Mouse (Mus musculus) adrenal gland, adult 18-20 months (tissue): ENCODE data around the gene Tmco2. TPM values are rescaled to one million over a fixed set of nuclear protein-coding genes. Genes with fewer than 3 reads are reported as not detected.
A peak's percentile ranks its signal among the peaks of the same experiment; 100 is the strongest.
"Not testable (repeated sequence)": the region's sequence is repeated elsewhere in the genome, so short reads cannot be mapped to it uniquely, and the experiment has no call there.

ENCODE experiments used
- DNase-seq, 2 experiments: peaks; one replicate each; pipeline ENCODE4 v3.0.0; 2021 to 2022; ENCODE audit warnings: low spot score in 2 of 2
- long read RNA-seq, 2 experiments: library from polyadenylated mRNA; stranded (forward); transcript quantifications; one replicate each; pipeline ENCODE4 v2.0.0; 2021
- total RNA-seq, 2 experiments: library from RNA; stranded (reverse); gene quantifications; 1 replicate in 1 of 2; 2 replicates in 1 of 2; pipeline ENCODE4 v1.2.3; 2021

The Tmco2 gene
- not detected for total RNA-seq
- long read RNA-seq, experiment 1 = 0 reads
- long read RNA-seq, experiment 2 = 0 reads

DNA sequence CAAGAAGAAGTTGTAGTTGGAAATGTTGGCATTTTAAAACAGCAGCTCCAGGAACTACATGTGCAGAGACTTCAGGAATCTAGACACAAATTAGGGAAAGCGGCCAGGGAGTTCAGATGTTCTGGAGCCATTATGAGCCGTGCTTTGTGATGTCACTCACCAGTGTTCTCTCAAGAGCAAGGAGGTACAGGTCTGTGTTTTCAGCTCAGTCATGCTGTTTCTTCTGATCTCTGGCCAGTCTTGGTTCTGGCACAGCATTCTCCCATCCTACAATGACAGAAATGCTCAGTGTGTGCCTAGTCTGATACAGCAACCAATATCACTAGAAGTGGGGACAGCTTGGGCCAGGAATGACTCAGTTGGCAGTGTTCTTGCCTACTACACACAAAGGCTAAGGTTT lies at the start of gene Tmco2:
Gene Tmco2, minus strand, starts transcription at position 101 of the 400 bp plus-strand sequence.
- DNase-seq = no peak

DNA sequence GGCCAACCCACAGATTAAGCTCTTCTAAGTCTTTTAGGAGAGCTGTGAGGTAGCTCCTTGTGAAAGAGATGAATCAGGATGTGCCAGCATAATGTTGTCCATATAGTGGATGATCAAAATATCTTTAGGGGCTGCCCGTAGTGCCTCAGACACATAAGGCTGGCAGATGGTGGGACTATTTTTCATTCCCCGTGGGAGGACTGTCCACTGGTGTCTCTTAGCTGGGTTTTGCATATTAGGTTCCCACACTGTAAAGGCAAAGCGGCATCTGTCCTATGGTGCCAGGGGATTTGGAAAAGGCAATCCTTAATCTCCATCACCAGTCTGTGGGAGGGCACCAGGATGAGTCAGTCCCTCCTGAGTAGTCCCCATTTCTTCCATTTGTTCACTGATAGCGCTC lies 5.7 kb downstream of the Tmco2 start:
- DNase-seq = no peak

DNA sequence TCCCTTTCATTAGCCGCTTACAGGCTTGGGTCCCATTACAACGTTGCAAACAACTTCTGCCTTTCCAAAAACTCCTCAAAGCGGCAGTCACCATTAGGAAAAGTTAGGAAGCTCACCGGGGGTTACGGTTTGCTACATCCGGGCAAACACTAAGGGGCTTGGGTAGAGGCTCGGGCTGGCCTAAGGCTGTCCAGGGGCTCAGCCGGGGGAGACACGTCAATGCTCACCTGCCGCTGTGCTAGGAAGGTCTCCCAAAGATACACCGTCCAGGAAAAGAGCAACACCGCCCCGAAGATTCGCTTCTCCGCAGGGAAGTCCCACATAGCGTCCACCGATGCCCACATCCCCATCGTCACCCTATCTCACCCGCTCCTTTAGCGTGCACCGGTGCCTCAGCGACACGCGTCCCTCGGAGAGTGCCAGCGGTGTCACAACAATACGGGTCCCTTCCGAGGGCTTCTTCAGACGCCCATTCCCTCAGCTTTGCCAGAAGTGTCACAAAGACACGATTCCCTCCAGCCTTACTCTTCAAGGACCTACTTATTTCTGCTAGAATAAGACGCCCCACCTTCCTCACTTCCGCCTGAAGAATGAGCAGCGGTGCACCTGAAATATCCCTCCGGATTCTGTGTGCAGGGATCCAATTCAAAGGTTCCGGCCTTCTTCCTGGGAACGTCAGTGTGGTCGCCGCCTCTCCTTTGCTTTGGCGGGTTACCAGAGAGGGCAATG lies 11.2 kb downstream of the Tmco2 start, which contains the start of gene Zmpste24:
Gene Zmpste24, minus strand, starts transcription at position 592 of the 729 bp plus-strand sequence.
- DNase-seq = peak; percentile 77

DNA sequence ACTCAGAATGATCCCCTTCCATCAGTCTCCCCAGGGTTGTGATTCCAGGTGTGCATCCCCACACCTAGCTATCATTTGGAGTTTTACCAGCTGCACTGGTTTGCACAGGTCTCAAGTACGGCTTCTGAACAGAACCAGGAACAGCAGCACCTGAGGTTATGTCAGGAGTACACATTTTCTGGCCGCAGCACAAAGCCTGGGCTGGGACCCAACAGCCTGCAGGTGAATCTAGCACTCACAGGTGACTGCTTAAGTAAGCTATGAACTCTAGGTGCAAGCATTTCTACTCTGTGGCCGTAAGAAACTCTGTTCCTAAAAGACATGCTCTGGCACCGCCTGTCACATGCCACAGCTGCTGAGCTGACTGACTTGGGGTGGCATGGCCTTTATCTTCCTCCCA lies 18.8 kb downstream of the Tmco2 start:
- no peak for DNase-seq

DNA sequence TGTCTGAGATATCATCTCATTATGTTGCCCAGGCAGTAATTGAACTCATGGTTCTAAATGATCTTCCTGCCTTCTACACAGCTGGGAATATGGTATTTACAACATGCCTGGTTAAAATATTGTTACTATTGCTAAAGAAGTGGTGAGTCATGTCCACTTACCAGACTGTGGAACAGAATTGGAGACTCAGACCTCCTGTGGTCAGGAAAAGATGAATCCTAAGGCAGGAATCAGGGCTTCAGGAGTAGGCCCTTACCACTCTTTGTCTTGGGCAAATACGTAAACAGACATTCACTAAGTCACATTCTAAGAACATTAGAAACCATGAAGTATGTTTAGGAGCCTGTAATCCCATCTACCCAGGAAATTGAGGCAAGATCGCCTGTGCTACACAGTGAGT lies 20.3 kb downstream of the Tmco2 start:
- DNase-seq = no peak

DNA sequence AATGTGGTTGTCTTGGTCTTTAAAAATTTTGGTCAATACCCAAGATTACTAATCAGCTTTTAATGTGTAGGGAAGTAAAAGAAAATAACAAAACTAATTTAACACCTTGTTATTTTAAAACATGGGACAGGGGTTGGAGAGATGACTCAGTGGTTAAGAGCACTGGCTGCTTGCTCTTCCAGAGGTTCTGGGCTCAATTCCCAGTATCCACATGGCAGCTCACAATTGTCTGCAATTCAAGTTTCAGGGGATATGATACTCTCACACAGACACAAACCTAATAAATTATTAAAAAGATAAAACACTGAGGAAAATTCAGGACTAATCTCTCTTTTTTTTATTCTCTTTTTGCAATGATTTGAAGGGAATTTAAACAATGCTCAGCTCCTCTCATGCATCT lies 24.5 kb downstream of the Tmco2 start:
- DNase-seq = no peak

DNA sequence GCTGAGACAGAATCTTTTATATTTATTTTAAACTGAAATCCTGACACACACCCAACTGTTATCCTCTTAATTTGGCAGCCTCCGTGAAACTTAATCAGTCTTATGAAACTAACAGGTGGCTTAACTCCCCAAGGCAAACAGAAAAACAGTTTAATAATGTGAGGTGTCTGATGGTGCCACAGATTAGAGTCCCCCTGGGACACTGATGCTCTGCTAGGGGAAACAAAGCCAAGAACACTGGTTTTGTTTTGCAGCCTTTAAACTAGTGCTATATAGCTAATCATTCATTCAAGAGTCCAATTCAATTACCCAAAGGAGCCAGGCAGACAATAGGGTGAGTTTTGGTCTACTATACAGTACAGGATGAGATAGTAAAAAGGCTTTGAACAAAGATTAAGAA lies 28.6 kb downstream of the Tmco2 start:
- no peak for DNase-seq

DNA sequence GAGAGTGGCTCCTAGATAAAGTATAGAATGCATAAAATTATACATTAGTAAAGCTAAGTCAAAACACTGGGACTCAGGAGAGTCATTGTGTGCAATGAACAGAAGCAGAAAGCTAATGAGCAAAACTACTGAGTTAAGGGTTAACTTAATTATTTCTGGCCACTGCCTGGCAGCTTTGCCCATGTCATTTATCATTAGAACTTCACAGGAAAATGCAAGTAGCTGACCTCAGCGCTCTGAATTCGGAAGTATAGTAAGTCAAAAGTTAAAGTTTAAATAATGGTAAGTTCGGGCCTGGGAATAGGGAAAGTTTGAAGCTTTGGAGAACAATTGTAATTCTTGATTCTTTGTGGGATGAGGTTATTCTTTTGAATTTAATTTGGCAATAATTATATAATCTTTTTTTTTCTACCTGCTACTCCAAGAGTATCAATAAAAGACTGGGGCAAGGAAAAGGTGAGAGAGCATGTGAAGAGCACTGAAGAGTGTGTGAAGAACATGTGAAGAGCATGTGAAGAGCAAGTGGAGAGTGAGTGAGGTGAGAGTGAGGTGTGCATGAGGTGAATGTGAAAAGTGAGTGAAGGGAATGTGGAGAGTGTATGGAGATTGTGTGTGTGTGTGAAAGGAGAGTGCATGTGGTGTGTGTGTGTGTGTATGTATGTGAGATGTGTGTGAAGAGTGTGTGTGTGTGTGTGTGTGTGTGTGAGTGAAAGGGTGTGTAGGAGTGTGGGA lies 30.9 kb downstream of the Tmco2 start:
- no peak for DNase-seq

DNA sequence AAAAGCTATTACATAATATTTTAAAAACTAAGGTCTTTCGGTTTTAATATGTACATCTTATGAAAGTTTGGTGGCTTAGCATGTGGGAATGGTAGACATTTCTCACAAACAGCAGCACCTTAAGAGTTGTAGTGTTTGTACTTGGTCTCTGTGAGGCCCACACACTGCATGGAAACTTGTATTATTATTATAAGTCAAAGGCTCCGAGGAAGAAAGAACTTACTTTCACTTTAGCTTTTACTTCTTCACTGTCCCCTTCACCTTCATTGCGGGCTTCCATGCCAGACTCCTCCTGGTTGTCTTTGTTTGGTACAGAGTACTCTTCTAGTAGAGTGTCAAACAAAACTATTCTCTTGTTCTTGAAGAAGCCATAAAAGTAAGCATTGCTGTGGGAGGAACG lies 34.8 kb downstream of the Tmco2 start:
- no peak for DNase-seq

DNA sequence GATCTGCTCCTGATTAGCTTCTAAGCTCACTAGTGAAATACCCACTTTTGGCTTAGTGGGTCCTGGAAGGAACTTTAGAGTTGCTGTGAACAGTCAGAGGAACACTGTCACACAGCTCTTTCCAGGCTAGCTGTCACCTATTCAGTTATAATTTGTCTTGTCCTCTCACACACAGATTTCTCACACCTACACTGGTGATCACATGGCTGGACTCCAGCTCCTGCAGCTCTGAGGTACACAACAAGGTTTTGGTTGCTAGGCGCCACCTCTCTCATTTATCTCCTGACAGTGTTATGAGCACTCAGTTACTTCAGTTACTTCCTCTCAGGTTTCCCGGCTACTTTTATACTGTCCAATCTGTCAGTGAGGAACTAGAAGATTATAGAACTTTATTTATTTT lies 43.7 kb downstream of the Tmco2 start:
- no peak for DNase-seq

DNA sequence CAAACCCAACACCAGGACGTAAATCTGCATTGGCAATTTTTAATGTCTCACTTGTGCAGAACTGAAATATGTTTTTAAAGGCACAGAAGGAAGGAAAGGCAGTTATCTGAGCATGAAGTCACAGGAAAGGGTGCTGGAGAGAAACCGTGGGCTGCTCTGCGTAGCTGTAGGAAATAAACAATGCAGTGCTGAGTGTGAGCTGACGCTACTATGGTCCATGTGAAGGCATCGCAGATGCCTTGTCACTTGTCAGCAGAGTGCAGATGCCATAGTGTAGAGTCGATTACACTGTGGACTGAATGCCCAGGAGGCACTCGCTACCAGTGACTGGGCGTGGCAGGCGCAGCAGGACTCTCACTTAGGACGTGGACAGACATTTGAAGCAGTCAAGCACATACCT lies 49.8 kb downstream of the Tmco2 start:
- not testable (repeated sequence) for DNase-seq

DNA sequence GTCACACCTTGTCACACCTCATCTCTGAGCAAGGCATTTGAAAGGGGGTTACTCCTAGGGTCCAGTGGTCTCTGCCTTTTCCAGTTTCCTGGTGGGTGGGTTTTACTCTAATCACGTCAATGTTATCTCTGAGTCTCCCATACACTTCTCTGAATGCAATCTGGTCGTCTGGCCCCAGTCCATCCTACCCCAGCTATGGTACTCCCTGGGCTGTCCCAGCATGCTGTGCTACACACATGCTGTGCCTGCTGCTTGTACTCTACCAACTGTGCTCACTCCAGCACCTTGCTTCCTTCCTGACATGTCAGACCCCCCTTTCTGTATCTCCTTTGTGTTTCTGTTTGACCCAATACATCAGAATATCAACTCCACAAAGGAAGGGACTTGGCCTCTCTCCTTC lies 52.0 kb downstream of the Tmco2 start:
- DNase-seq = no peak

DNA sequence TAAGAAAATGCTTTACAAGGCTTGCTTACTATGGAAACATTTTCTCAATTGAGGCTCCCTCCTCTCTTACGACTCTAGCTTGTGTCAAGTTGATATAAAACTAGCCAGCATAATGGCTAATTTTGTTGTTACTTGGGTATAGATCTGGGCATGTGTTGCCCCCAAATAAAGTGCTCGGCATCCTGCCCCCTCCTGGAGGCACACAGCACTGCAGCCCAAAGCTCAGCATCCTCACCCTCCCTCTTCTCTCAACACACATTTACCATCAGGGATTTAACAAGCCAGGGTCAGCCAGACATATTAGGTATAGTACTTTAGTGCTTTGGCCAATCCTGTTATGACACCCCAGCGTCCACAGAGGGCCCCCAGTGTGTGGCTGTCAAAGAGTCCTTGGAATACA lies 52.7 kb downstream of the Tmco2 start:
- peak in 1 of 2 experiments; percentile 22 for DNase-seq

Other genes with a start within 250 kb of the Tmco2 start
- 1 to 10 TPM; 8.2 to 8.8 TPM for gene Exo5, start 184.2 kb downstream of the Tmco2 start, total RNA-seq
- 1 to 10 TPM; 1.4 to 1.7 TPM for gene Zfp69, start 157.5 kb downstream of the Tmco2 start, total RNA-seq
- 10 to 100 TPM; 28.9 to 34.6 TPM for gene Smap2, start 92.0 kb downstream of the Tmco2 start, total RNA-seq
- gene Col9a2, start 69.8 kb downstream of the Tmco2 start, total RNA-seq = under 1 TPM; 0.33 to 0.42 TPM
- gene Zmpste24, start 11.0 kb downstream of the Tmco2 start, total RNA-seq = 10 to 100 TPM; 39.3 to 51.6 TPM
- gene Rlf, start 105.9 kb upstream of the Tmco2 start, total RNA-seq = 10 to 100 TPM; 14.0 to 14.9 TPM
- gene Gm12888, start 215.7 kb upstream of the Tmco2 start, total RNA-seq = not detected